Mouse (Mus musculus) forebrain, embryonic 14.5 days (tissue): ENCODE data around the gene Tmprss2. TPM values are rescaled to one million over a fixed set of nuclear protein-coding genes. Genes with fewer than 3 reads are reported as not detected.

Experiments used
- ATAC-seq: fragments of 200-750 bp; cut with Nextera tagmentation; 2 replicates; pipeline ENCODE4 v1.8.0; 2017; ENCODE audit warnings: mild to moderate bottlenecking, moderate library complexity
- DNase-seq: peaks from one replicate; pipeline ENCODE4 v3.0.0-alpha.2; 2015; ENCODE audit warnings: low spot score
- H3K27ac ChIP-seq: fragments of 300-500 bp; sonication (generic); 2 replicates; pipeline ENCODE4 v1.5.1; 2014; ENCODE audit warnings: low read depth, mild to moderate bottlenecking, control low read depth, low read length, moderate library complexity
- H3K27me3 ChIP-seq: fragments of 300-500 bp; sonication (generic); replicated peaks from 2 replicates; pipeline ENCODE4 v1.6.1; 2014; ENCODE audit warnings: low read length, control low read depth, mixed read lengths; ENCODE audit not compliant: control insufficient read depth, insufficient read depth
- H3K36me3 ChIP-seq: fragments of 300-500 bp; sonication (generic); 2 replicates; pipeline ENCODE4 v1.6.1; 2014; ENCODE audit warnings: low read length, control low read depth; ENCODE audit not compliant: control insufficient read depth, insufficient read depth
- H3K4me1 ChIP-seq: fragments of 300-500 bp; sonication (generic); 2 replicates; pipeline ENCODE4 v1.6.1; 2014; ENCODE audit warnings: antibody characterized with exemption, low read length, control low read depth; ENCODE audit not compliant: control insufficient read depth, insufficient read depth
- H3K4me2 ChIP-seq: fragments of 300-500 bp; sonication (generic); 2 replicates; pipeline ENCODE4 v1.6.1; 2014; ENCODE audit warnings: mild to moderate bottlenecking, control low read depth, low read length
- H3K4me3 ChIP-seq: fragments of 300-500 bp; sonication (generic); 2 replicates; pipeline ENCODE4 v1.5.1; 2014; ENCODE audit warnings: low read depth, low read length, control low read depth
- H3K9ac ChIP-seq: fragments of 300-500 bp; sonication (generic); 2 replicates; pipeline ENCODE4 v1.6.1; 2014; ENCODE audit warnings: mild to moderate bottlenecking, low read length, control low read depth, moderate library complexity
- H3K9me3 ChIP-seq: fragments of 300-500 bp; sonication (generic); replicated peaks from 2 replicates; pipeline ENCODE4 v1.6.1; 2016; ENCODE audit warnings: low read length, control low read depth, mixed read lengths; ENCODE audit not compliant: control insufficient read depth
- WGBS: fragments of 180-500 bp; shearing (Covaris S2); extraction: QIAGEN DNeasy Blood & Tissue Kit; methylation state at CpG from one replicate; pipeline ENCODE4 v1.1.7; 2014; 5-methylcytosine and 5-hydroxymethylcytosine counted together
- polyA plus RNA-seq: library from polyadenylated mRNA; unstranded; fragments of >200 nt; fragmentation: Nextera tagmentation; extraction: Ambion mirVana; gene quantifications from 2 replicates; pipeline ENCODE4 v1.2.1, GENCODE M21; 2014

The Tmprss2 gene
- polyA plus RNA-seq, 1 experiment from 2014 or later = not detected

GRCm38 (mm10) chr16:97622383-97622889 lies 11.4 kb upstream of the Tmprss2 start:
- WGBS = 46% methylated on average over 2 of the region's 2 CpGs
- no peak for ATAC-seq
- no peaks in the 10 kb centered on the region for H3K27me3 ChIP-seq
- DNase-seq = no peak
- H3K27ac ChIP-seq = no peak overlapping the region
- no peak overlapping the region for H3K4me2 ChIP-seq
- H3K36me3 ChIP-seq = no peaks in the 10 kb centered on the region
- H3K4me1 ChIP-seq = no peaks in the 10 kb centered on the region
- no peak overlapping the region for H3K4me3 ChIP-seq
- H3K9ac ChIP-seq = no peak overlapping the region
- no peaks in the 10 kb centered on the region for H3K9me3 ChIP-seq

DNA sequence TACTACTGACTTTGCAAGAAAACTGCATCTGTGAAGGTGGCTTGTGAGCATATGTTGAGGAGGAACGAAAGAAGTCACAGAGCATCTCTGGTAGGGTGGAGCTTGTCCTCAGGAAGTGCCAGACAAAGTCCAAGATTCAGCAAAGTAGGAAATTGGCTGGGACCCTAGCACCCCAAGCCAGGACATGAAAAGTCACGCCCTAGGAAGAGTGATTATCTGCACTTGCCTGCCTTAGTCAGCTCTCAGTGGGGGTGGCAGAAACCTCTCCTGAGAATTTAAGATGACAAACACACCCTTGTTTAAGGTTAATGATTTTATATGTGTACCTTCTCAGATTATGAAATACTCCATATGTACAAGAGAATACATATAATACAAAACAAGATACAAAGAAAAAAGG lies 7.3 kb upstream of the Tmprss2 start:
- Histone ChIP-seq H3K27ac (no peak overlapping the region), H3K4me2 (no peak overlapping the region), H3K27me3 (no peaks in the 10 kb centered on the region), H3K9me3 (no peaks in the 10 kb centered on the region), H3K36me3 (no peaks in the 10 kb centered on the region), H3K9ac (no peak overlapping the region), H3K4me1 (no peaks in the 10 kb centered on the region), H3K4me3 (no peak overlapping the region)
- ATAC-seq (no peak), DNase-seq (no peak)
- WGBS = 85% methylated on average over 2 of the region's 2 CpGs

GRCm38 (mm10) chr16:97612009-97612408 lies 1.0 kb upstream of the Tmprss2 start:
- WGBS = 63% methylated on average over 4 of the region's 4 CpGs
- ATAC-seq (no peak), DNase-seq (no peak)
- peaks cover 34% of the 10 kb centered on the region for H3K27me3 ChIP-seq
- H3K9me3 ChIP-seq = no peaks in the 10 kb centered on the region
- no peaks in the 10 kb centered on the region for H3K4me1 ChIP-seq
- H3K27ac ChIP-seq = no peak overlapping the region
- H3K4me2 ChIP-seq = no peak overlapping the region
- no peaks in the 10 kb centered on the region for H3K36me3 ChIP-seq
- H3K9ac ChIP-seq = no peak overlapping the region
- no peak overlapping the region for H3K4me3 ChIP-seq

DNA sequence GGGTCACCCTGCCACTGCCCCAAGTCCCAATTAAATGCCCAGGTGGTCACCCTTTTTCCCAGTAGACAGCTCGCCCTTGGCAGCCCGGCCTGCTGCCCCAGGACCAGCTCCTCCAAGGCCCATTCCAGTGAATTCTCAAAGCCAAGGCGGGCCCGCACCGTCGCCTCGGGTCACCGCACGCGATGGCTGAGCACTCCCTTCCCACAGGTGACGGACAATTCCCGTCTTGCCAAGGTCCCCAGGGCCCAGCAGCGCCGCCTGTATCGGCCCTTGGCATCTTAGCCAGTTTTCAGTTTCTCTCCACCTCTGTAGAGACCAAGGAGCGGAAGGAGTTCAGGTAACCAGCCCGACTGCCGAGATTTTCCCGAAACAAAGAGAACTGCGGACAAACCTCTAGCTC lies 749 bp downstream of the Tmprss2 start:
- no peak overlapping the region for H3K27ac ChIP-seq
- peak overlapping the region; percentile 17; the same call in 1 of the 2 replicates for H3K9ac ChIP-seq
- no peaks in the 10 kb centered on the region for H3K36me3 ChIP-seq
- no peaks in the 10 kb centered on the region for H3K9me3 ChIP-seq
- ATAC-seq (no peak), DNase-seq (no peak)
- 5% methylated on average over 20 of the region's 20 CpGs for WGBS
- H3K27me3 ChIP-seq = peaks cover 34% of the 10 kb centered on the region
- H3K4me3 ChIP-seq = peak overlapping the region; percentile 25
- H3K4me1 ChIP-seq = no peaks in the 10 kb centered on the region
- H3K4me2 ChIP-seq = peak overlapping the region; percentile 53

GRCm38 (mm10) chr16:97609676-97610075 lies 1.3 kb downstream of the Tmprss2 start:
- DNase-seq = no peak
- no peak overlapping the region for H3K4me2 ChIP-seq
- ATAC-seq = no peak
- no peak overlapping the region for H3K9ac ChIP-seq
- 76% methylated on average over 2 of the region's 2 CpGs for WGBS
- H3K9me3 ChIP-seq = no peaks in the 10 kb centered on the region
- H3K4me3 ChIP-seq = no peak overlapping the region
- no peaks in the 10 kb centered on the region for H3K36me3 ChIP-seq
- peaks cover 34% of the 10 kb centered on the region for H3K27me3 ChIP-seq
- no peaks in the 10 kb centered on the region for H3K4me1 ChIP-seq
- no peak overlapping the region for H3K27ac ChIP-seq

DNA sequence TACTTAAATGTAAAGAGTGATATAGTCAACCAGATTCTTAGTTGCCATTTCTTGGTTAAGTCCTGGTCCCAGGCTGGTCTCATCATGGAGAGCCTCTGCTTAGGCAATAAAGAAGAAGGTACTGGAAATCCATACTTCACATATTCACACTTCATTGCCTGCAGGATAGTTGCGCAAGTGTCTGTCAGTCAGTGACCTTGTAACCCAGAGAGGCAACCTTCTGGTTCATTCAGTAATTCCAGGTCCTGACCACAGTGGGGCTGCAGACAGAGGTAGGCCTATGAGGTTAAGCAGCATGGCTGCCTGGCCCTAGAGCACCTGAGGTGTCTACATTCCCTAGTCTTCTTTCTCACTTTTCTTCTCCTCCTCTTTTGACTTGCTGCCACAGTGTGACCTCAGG lies 3.0 kb downstream of the Tmprss2 start:
- Histone ChIP-seq H3K9me3 (no peaks in the 10 kb centered on the region), H3K27ac (no peak overlapping the region), H3K4me2 (no peak overlapping the region), H3K4me3 (no peak overlapping the region), H3K27me3 (peaks cover 34% of the 10 kb centered on the region), H3K36me3 (no peaks in the 10 kb centered on the region), H3K4me1 (no peaks in the 10 kb centered on the region), H3K9ac (no peak overlapping the region)
- ATAC-seq = no peak
- 98% methylated on average over 1 of the region's 1 CpGs for WGBS
- no peak for DNase-seq

DNA sequence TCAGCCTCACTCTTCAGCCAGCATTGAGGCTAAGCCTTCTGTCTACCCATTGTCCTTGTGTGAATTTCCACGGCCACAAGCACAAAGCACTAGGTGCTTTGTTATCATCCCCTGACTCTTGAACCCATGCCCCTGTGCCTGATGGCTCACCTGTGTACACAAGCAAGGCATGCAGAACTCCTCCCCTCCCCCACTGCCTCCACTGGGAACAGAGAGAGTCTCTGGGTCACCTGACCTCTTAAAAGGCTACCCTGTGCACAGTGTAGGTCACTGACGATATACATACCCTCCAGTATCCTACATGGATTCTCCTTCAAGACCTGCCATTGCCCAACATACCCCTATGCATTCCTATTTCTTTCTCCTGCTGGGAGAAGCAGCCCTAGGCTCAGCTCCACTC lies 4.2 kb downstream of the Tmprss2 start:
- no peak overlapping the region for H3K4me3 ChIP-seq
- no peak overlapping the region for H3K4me2 ChIP-seq
- ATAC-seq = no peak
- H3K27me3 ChIP-seq = peaks cover 31% of the 10 kb centered on the region
- no peaks in the 10 kb centered on the region for H3K4me1 ChIP-seq
- 82% methylated on average over 2 of the region's 2 CpGs for WGBS
- H3K9ac ChIP-seq = no peak overlapping the region
- no peak overlapping the region for H3K27ac ChIP-seq
- no peak for DNase-seq
- H3K36me3 ChIP-seq = no peaks in the 10 kb centered on the region
- H3K9me3 ChIP-seq = no peaks in the 10 kb centered on the region

- Histone ChIP-seq H3K4me2 (no peak overlapping the region), H3K9me3 (no peaks in the 10 kb centered on the region), H3K27me3 (peaks cover 24% of the 10 kb centered on the region), H3K4me3 (no peak overlapping the region), H3K4me1 (no peaks in the 10 kb centered on the region), H3K27ac (no peak overlapping the region), H3K36me3 (no peaks in the 10 kb centered on the region), H3K9ac (no peak overlapping the region)
- DNase-seq = no peak
- WGBS = 90% methylated on average over 9 of the region's 9 CpGs
- ATAC-seq = no peak
Observed at GRCm38 (mm10) chr16:97605957-97606721, 4.9 kb downstream of the Tmprss2 start.

GRCm38 (mm10) chr16:97602256-97602655 lies 8.7 kb downstream of the Tmprss2 start:
- ATAC-seq (no peak), DNase-seq (peak; percentile 14)
- H3K36me3 ChIP-seq = no peaks in the 10 kb centered on the region
- H3K9me3 ChIP-seq = no peaks in the 10 kb centered on the region
- no peaks in the 10 kb centered on the region for H3K27me3 ChIP-seq
- 68% methylated on average over 1 of the region's 1 CpGs for WGBS
- no peaks in the 10 kb centered on the region for H3K4me1 ChIP-seq
- no peak overlapping the region for H3K9ac ChIP-seq
- no peak overlapping the region for H3K4me3 ChIP-seq
- H3K4me2 ChIP-seq = no peak overlapping the region
- H3K27ac ChIP-seq = no peak overlapping the region
